Mouse (Mus musculus) right cerebral cortex, adult 2 months (tissue): ENCODE data around the gene Krtap3-1.
A peak's percentile ranks its signal among the peaks of the same experiment; 100 is the strongest.
"Not testable (repeated sequence)": the region's sequence is repeated elsewhere in the genome, so short reads cannot be mapped to it uniquely, and the experiment has no call there.

Source experiments
- DNase-seq, 2 experiments: peaks; one replicate each; pipeline ENCODE4 v3.0.0; 2021 to 2022; ENCODE audit warnings: low spot score in 2 of 2

Krtap3-1 gene

DNA sequence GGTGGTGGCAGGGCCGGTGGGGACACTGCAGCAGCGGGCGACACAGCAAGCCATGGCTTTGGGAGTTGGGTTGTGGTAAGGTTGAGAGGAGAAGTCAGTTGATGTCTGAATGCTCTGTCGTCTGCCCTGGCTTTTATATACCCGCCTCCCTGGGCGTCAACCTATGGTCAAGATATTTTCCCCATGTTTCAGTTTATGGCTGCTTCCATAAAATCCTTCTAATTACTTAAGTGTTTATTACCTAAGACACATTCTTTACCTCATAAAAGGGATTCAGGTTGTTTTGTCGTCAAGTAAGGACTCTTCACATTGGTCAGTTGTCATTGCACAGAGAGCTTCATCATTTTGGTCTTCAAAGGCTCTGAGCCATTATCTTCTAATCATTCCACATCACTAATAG is at the start of gene Krtap3-1:
Gene Krtap3-1, minus strand, starts transcription at position 101 of the 400 bp plus-strand sequence.
- no peak for DNase-seq

DNA sequence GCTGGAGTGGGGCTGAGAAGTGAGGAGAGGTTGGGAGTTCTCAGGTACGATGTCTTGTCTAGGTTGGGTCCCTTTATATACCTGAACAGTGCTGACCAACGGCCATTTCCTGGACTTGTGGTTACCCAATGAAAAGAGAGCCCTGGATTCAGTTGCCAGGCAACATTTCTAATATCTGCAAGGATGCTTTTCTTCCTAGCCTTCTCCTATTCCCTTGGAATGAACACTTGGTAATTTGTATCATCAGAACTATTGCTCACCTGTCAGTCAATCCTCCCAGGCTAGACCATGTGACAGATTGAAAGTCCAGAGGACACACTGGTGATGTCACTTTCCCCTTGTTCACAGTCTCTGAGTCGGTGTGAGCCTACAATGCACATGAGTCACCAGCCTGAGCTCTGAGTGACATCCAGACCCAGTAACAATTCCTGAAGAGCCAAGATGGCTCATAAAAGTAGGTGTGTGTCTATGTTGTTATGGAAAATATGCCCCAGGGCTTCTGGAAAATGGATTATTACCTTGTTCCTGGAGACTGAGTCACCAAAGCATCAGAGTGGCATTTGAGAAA is 48.5 kb upstream of the Krtap3-1 start, which contains the start of gene Krtap2-4:
Gene Krtap2-4, minus strand, starts transcription at position 51 of the 568 bp plus-strand sequence.
- DNase-seq: no peak

DNA sequence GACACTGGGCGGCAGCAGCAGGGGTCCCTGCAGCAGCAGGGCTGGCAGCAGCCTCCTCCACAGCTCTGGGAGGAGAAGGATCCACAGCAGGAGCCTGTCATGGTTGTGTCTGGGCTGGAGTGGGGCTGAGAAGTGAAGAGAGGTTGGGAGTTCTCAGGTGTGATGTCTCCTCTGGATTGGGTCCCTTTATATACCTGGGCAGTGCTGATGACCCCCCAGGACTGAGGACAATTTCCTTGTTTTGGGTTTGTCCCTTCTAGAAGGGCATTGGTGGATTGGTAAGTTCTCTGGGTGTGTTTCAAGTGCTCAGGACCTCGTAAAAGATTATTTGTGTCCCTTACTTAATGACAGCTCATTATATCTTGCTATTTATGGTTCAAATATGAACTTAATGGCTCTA is 43.7 kb upstream of the Krtap3-1 start, which contains the start of gene Gm11937:
Gene Gm11937, minus strand, starts transcription at position 101 of the 400 bp plus-strand sequence.
- DNase-seq: not testable (repeated sequence)

DNA sequence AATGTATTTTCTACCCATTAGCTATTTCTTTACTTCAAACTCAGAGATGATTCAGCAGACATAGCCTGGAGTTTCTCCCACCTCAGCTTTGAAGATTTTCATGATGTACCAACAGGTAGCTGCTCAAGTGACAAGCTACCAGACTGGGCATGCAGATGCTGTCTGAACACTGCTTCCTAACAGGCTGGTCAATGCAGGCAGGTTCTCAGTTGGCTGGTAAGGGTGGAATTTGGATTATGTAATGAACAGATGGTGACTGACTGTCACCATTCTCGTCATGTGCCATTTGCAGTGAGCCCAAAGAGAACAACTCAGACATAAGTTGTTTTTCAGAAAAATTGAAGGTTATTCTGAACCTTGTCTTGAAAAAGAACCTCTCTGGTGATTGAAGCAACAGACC is 42.7 kb upstream of the Krtap3-1 start:
- DNase-seq: peak; percentile 49 to 50

DNA sequence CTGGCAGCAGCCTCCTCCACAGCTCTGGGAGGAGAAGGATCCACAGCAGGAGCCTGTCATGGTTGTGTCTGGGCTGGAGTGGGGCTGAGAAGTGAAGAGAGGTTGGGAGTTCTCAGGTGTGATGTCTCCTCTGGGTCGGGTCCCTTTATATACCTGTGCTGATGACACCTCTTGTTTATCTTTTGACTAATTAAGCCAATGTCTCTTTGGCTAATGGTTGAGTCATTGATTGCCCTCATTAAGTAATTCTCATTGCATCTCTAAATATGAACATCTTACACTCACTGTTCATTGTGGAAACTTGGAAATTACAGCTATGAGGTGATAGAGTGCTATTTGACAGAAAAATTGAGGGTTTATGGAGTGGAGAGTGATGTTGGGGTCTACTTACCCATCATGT is 36.8 kb upstream of the Krtap3-1 start, which contains the start of gene Gm11938:
Gene Gm11938, minus strand, starts transcription at position 101 of the 400 bp plus-strand sequence.
- DNase-seq: not testable (repeated sequence)

DNA sequence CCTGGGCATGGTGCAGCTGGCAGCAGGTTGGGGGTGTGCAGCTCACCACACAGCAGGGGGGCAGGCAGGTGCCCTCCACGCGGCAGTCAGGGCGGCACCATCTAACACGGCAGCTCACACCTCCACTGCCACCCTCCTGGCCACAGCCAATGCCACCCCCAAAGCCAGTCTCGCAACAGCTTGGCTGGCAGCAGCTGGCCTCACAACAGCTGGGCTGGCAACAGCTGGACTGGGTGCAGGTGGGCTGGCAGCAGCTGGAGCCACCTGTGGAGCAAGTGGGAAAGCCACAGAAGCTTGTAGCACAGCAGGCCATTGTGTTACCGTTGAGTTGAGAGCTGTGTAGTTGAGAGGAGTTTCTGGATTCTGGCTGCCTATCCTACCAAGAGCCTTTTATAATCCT is 31.3 kb upstream of the Krtap3-1 start, which contains the start of gene Krtap9-3:
Gene Krtap9-3, minus strand, starts transcription at position 364 of the 400 bp plus-strand sequence.
- not testable (repeated sequence) for DNase-seq

DNA sequence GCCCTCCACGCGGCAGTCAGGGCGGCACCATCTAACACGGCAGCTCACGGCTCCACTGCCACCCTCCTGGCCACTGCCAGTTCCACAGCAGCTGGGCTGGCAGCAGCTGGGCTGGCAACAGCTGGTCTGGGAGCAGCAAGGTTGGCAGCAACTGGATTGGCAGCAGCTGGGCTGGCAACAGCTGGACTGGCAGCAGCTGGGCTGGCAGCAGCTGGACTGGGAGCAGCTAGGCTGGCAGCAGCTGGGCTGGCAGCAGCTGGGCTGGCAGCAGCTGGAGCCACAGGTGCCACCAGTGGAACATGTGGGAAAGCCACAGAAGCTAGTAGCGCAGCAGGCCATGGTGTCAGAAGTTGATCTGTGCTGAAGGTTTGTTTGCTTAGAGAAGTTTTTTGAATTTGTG is 24.6 kb upstream of the Krtap3-1 start, which contains the start of gene Krtap1-3:
Gene Krtap1-3, minus strand, starts transcription at position 359 of the 400 bp plus-strand sequence.
- no peak for DNase-seq

DNA sequence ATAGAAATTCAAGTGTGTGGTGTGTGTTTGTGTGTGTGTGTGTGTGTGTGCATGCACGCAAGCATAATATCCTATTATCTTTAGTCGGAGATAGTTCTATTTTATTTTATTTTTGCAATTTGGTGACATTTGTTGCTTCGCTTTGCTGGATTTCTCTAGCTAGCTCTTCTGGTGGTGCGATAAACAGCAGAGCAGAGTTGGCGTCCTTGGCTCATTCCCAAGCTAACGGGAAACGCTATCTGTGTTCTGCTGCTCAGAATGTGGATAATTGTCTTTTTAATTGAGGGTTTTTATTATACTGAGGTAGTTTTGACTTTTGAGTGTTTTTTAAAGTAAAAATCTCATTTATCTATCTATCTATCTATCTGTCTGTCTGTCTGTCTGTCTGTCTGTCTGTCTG is 18.7 kb upstream of the Krtap3-1 start:
- DNase-seq: peak; percentile 17 to 19

DNA sequence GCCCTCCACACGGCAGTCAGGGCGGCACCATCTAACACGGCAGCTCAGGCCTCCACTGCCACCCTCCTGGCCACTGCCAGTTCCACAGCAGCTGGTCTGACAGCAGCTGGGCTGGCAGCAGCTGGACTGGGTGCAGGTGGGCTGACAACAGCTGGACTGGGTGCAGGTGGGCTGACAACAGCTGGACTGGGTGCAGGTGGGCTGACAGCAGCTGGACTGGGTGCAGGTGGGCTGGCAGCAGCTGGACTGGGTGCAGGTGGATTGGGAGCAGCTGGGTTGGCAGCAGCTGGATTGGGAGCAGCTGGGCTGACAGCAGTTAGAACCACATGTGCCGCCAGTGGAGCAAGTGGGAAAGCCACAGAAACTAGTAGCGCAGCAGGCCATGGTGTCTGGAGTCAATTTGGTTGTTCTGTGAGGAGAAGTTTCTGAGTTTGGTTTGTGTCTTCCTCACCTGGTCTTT is 16.8 kb upstream of the Krtap3-1 start, which contains the start of gene Krtap1-4:
Gene Krtap1-4, minus strand, starts transcription at position 410 of the 460 bp plus-strand sequence.
- no peak for DNase-seq

DNA sequence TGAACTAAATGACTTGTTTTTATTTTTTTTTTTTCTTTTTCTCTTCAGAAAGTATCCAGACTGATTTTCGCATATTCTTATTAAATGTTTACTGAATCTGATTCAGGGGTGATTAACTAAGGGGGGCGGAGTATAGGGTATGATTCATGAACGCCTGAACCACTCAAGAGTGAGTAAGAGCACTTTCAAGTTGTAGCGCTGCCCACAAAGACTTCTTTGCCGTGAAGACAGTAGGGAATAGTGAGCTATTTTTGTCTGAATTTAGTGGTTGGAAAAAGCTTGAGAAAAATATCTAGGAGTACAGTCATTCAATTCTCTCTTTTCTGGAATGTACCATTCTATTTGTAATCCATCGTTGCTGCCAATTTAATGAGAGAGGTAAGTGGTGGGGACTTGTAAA is 15.1 kb upstream of the Krtap3-1 start:
- peak in 1 of 2 experiments; percentile 25 for DNase-seq

DNA sequence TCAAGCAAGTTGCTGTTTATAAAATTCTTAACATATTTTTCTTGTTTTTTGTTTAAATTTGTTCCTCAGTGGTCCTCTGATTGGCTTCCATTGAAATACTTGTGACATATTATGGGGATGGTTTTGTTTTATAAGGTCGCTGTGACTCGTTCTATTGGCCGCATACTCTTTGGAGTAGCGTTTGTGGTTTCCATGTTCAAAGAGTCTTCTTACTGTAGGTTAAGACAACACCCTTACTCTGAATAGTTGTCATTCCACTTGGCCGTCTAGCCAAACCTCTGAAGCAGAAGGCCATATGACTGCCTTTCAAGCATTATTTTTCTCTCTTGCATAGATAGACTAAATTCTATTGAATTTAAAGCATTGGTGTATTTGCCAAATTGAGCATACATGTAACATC is 14.6 kb upstream of the Krtap3-1 start:
- no peak for DNase-seq

DNA sequence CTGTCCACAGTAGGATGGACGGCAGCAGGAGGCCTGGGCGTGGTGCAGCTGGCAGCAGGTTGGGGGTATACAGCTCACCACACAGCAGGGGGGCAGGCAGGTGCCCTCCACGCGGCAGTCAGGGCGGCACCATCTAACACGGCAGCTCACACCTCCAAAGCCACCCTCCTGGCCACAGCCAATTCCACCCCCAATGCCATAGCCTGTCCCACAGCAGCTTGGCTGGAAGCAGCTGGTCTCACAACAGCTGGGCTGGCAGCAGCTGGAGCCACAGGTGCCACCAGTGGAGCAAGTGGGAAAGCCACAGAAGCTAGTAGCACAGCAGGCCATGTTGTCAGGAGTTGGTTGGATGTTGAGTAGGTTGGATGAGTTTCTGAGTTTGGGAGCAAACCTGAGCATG is 14.2 kb upstream of the Krtap3-1 start, which contains the start of gene Krtap1-5:
Gene Krtap1-5, minus strand, starts transcription at position 381 of the 400 bp plus-strand sequence.
- DNase-seq: no peak

DNA sequence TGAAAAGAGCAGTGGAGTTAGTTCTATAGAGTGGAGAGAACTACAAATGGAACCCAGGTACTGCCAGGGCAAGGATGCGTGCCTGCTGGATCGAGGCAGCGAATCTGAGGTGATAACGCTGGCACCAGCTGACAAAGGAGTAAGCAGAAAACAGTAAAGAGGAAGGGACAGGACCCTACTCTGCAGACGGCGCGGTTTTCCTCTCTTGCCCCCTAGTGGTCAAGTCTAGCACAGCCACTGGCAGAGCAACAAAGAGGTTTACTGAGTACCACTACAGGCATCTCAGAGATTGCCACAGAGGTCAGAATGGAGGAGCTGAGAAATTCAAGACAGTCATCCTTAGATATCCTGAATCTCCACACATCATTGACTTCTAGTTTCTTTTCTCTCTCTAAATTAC is 7.7 kb upstream of the Krtap3-1 start:
- DNase-seq: peak; percentile 58 to 63

DNA sequence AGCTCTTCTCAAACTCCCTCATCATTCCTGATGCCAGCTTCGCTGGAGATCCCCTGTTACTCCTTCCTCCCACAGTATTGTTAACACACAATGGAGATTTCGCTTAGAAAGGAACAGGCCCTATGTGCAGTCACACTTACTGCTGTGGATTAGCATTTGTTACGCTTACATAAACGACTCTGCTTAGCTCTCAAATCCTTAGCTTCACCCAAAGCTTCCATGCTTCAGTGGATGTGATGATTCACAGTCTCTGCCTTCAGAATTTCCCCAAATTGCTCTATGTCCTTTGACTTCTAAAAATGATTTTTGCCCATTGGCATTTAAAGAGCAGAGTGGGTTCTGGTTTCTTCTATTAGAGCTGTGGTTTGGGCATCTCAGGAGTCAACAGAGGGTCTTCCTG is 6.7 kb upstream of the Krtap3-1 start:
- DNase-seq: peak in 1 of 2 experiments; percentile 32

DNA sequence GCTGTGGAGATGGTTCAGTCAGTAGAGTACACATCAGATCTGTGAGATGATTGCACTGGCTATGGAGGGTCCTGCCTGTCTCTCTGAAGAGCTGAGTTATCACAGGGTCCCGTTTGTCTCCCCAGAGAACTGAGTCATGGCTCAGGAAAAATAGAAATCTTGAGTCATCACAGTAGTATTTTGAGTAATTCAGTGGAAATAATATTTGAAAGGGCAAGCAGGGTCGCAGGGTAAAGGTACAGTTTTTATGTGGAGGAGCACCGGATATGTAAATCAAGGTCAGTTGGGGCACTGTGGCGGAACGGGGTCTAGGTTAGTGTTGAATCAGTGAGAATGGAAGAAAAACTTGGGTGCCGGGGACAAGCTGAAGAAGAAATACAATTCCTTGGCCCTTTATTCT is 3.9 kb downstream of the Krtap3-1 start:
- DNase-seq: no peak

DNA sequence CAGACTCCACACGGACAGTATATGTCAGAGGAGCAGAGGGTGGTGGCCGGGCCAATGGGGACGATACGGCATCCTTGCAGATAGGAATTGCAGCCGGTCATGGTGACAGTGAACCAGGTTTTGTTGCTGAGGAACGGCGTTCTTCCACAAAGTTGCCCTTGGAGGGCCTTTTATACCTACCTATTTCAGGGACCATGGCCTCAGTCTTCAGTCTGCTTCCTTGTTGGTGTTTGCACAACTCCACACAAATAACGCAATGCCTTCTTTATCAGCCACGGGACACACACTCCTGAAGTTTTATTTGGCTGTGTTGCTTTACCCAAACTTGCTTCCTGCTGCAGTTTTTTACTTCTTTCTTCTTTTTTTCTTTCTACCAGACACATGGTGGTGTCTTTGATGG is 7.1 kb downstream of the Krtap3-1 start, which contains the start of gene Gm11939:
Gene Gm11939, minus strand, starts transcription at position 101 of the 400 bp plus-strand sequence.
- DNase-seq: no peak

DNA sequence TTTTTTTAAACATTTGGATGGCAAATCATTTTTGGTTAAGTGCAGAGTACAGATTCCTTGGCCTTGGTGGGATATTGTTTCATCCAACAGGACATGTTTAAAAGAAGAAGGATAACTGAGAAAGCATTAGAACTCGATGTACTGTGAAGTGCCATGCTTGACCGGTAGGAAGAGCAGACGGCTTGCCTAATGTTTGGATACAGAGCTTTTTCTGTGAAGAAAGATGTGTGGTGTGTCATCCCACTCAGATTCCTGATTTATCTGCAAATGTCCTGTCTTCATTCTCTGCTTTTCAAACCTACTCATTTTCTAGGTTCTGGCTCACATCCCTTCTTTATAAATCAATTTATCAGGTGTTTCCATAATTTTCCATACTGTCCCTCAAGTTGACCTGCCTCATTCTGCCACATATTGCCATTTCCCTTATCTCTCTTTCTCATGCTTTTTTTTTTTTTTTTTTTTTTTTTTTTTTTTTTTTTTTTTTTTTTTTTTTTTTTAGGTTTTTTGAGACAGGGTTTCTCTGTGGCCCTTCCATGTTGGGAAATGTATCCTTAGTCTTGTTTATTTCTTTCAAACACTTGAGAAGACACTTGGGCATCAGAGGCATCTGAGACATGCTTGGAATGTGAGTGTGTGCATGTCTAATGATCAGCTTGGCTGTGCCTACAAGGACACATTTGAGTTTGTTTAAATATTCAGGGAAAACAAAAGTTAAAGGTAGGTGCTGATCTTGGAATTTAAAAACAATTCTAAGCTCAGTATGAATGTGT is 8.3 kb downstream of the Krtap3-1 start:
- no peak for DNase-seq

DNA sequence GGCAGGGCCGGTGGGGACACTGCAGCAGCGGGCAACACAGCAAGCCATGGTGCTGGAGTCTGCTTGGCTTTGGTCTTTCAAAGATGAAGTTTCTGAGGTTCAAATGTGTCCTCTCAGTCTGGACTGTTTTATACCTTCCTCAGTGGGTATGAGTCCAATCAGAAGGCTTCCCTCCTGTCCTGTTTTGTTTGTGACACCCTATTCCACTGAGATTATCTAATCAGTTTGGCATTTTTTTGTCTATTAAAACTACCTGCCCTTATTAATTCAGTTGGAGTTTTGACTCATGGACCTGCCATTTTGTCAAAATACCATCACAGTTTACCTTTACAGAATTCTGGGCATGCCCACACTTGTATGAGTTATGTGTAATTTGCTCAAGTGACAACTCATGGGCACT is 9.7 kb downstream of the Krtap3-1 start, which contains the start of gene Krtap3-2:
Gene Krtap3-2, minus strand, starts transcription at position 101 of the 400 bp plus-strand sequence.
- DNase-seq: no peak

DNA sequence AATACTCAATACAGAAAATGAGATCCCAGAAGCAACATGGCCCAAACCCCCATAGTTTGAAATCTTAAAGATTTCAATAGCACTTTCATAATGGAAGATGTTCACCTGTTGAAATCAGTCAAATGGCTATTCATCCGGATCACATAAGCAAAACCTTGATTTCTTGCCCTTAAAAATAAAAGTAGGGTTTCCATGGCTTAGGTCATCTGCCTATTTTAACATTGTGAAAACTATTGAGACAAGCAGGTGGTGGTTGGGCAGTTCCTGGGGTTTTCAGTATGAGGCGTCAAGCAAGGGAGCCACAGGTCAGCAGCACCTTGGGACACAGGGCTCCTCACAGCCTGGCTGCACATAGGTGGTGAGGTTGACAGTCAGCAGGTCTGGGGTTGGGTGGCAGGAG is 10.2 kb downstream of the Krtap3-1 start:
- no peak for DNase-seq

DNA sequence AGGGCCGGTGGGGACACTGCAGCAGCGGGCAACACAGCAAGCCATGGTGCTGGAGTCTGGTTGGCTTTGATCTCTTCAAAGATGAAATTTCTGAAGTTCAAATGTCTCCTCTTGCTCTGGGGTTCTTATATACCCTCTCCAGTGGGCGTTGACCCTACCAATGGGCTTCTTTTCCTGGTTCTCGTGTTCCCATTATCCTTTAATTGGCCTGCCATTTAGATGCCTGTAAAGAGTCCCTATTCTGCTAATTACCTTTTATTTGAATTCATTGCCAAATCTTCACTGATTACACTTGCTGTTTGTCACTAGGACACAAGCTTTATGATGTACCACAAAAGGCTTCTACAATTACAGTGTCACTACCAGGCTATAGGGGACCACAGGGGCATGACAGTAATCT is 15.7 kb downstream of the Krtap3-1 start, which contains the start of gene Krtap3-3:
Gene Krtap3-3, minus strand, starts transcription at position 101 of the 400 bp plus-strand sequence.
- DNase-seq: no peak

DNA sequence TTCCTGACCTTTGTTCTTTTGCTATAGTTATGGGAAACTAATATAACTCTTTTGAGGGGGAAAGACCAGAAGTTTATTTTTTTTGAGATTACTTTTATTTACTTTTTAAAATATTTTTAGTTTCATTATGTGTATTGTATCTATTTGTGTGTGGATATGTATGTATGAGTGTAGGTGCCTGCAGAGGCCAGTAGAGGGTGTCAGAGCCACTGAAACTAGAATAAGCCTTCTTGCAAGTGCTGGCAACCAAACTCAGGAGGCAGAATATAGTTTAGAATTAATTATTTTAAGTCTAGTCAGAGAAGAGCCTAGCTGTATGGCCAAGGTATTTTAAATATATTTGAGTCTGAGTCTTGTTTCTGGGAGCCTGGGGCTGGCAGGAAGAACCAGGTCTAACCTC is 18.5 kb downstream of the Krtap3-1 start:
- no peak for DNase-seq

DNA sequence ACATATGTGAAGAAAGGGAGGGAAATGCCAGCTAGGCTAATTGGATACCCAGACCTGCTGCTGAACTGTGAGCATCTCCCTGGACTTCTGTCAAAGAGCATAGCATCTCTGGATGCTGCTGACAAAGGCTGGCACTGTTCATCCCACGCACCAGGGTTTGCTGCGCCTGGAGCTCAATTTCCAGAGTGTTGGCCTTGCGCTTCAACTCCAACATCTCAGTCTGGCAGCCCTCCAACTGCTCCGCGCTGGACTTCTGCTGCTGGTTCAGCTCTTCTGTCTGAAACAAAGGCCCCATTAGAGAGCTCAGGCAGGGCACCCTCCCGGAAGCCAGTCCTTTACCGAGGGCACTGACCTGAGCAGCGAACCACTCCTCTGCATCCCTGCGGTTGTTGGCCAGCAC is 26.7 kb downstream of the Krtap3-1 start:
- peak; percentile 37 to 38 for DNase-seq
